Mouse (Mus musculus) heart, embryonic 11.5 days (tissue): ENCODE data around the gene Tinagl1. TPM values are rescaled to one million over a fixed set of nuclear protein-coding genes. Genes with fewer than 3 reads are reported as not detected.

ENCODE experiments used
- polyA plus RNA-seq: library from polyadenylated mRNA; unstranded; fragments of >200 nt; fragmentation: Nextera tagmentation; extraction: Ambion mirVana; gene quantifications from 2 replicates; pipeline ENCODE4 v1.2.1, GENCODE M21; 2014

Gene Tinagl1
- polyA plus RNA-seq, 1 experiment from 2014 or later, result 31.0 TPM

Other genes with a start within 250 kb of the Tinagl1 start
- gene Spocd1, start 245.9 kb downstream of the Tinagl1 start, polyA plus RNA-seq, result 0.34 and 0.38 TPM in 2 replicates
- 2.5 TPM in 2 replicates for gene Adgrb2, start 190.3 kb downstream of the Tinagl1 start, polyA plus RNA-seq
- gene Col16a1, start 127.3 kb downstream of the Tinagl1 start, polyA plus RNA-seq, result 15.4 and 15.9 TPM in 2 replicates
- 58.0 and 65.2 TPM in 2 replicates for gene Pef1, start 72.6 kb downstream of the Tinagl1 start, polyA plus RNA-seq
- 0.07 and 0.20 TPM in 2 replicates for gene Hcrtr1, start 35.8 kb downstream of the Tinagl1 start, polyA plus RNA-seq
- not detected in 2 replicates for gene Gm853, start 47.3 kb upstream of the Tinagl1 start, polyA plus RNA-seq
- gene Serinc2, start 104.1 kb upstream of the Tinagl1 start, polyA plus RNA-seq, result 10.8 and 11.6 TPM in 2 replicates
- 514 and 562 TPM in 2 replicates for gene Fabp3, start 133.5 kb upstream of the Tinagl1 start, polyA plus RNA-seq
- 0.82 TPM in 1 of 2 replicates, not detected in the other for gene Gm10570, start 133.6 kb upstream of the Tinagl1 start, polyA plus RNA-seq
- gene Zcchc17, start 184.8 kb upstream of the Tinagl1 start, polyA plus RNA-seq, result 50.9 and 56.5 TPM in 2 replicates
- 87.0 and 94.0 TPM in 2 replicates for gene Snrnp40, start 185.0 kb upstream of the Tinagl1 start, polyA plus RNA-seq